Mouse (Mus musculus): ENCODE results near the gene Grsf1. TPM values are rescaled to one million over a fixed set of nuclear protein-coding genes. Genes with fewer than 3 reads are reported as not detected.

Grsf1 gene
- total RNA-seq, 2 experiments from 2014 or later: 120 to 143 TPM

DNA sequence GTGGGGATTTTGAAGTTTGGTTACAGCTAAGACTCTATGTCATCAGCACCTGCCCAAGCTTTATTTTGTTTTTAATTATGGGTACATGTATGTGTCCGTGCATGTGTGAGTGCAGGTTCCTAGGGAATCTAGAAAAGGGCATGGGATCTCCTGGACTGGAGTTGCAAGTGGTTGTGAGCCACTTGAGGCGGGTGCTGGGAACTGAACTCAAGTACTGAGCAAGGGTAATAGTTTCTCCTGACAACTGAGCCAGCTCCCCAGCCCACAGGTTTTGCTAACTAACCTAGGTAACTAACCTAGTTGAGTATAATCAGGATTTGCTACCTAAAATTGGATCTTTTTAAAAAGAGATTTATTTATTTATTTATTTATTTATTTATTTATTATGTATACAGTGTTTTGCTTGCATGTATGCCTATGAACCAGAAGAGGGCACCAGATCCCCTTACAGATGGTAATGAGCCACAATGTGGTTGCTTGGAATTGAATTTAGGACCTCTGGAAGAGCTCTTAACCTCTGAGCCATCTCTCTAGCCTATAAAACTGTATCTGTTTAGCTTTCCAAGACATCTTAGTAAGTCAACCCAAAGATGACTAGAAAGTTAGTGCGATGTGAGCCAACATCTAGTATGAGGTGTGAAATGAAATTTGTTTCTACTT, 13.4 kb upstream of the Grsf1 start:
- DNase-seq (ENCODE audit: low spot score in 2 of 2): no peak

- DNase-seq (ENCODE audit: low spot score in 2 of 2): no peak
These were observed 12.7 kb upstream of the Grsf1 start for GRCm38 (mm10) chr5:88688583-88689187.

DNA sequence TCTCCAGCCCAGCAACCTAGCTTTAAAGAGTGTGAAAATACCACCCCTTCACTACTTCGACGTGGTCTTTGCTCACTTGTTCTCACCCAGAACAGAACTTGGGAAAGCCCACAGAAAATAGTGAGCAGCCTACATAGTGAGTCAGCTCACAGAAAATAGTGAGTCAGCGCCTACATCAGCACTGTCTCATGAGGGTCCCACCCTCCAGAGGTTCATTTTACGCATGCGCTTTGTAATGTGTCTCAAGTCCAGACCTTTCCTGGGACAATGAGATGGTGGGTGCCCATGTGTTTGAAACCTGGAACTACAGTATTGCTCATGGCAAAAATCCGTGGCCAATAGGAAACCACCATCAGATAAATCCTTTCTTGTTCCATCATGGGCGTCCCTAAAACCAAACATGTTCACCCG, 12.0 kb upstream of the Grsf1 start:
- DNase-seq (ENCODE audit: low spot score in 2 of 2): no peak

DNA sequence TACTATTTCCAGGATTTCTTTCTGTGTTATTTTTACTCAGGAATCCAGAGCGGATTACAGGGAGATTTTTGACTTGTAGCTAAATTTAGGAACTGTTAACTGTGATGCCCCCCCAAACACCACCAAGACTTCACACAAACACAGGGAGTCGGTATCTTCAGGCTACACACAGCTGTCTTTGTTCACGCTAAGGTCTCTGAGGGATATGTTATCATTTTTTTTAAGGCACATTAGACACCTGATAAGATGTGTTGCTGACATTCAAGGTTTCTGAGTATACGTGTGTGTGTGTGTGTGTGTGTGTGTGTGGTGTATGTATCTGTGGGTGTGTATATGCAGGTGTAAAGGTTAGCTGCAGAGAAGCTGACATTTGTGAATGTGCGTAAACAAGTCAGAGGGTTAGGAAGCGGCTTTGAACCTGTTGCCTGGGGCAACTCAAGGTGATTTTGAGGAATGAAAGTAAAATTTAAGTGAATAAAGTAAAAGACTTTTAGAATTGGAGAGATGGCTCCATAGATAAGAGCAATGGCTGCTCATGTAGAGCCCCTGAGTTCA, 9.9 kb upstream of the Grsf1 start:
- no peak for DNase-seq (ENCODE audit: low spot score in 2 of 2)

GRCm38 (mm10) chr5:88685306-88685705, 9.3 kb upstream of the Grsf1 start:
- no peak for DNase-seq (ENCODE audit: low spot score in 2 of 2)

DNA sequence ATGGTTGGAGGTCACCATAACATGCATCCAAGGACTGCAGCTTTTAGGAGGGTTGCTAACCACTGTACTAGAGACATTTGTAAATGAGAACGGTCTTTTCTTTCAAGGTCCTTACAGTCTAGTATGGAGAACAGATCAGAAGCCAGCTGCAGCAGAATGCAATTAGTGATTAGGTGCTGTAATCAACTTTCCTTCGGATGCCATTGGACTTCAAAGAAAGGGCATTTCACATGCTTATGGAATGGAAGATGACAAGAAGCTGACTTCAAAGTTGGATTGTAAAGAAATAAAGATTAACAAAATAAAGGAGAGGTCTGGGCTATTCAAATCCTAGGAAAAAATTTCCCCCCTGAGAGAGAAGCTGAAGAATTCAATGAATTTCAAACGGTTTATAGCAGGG, 8.3 kb upstream of the Grsf1 start:
- no peak for DNase-seq (ENCODE audit: low spot score in 2 of 2)

GRCm38 (mm10) chr5:88683706-88684105, 7.7 kb upstream of the Grsf1 start:
- DNase-seq (ENCODE audit: low spot score in 2 of 2): no peak

DNA sequence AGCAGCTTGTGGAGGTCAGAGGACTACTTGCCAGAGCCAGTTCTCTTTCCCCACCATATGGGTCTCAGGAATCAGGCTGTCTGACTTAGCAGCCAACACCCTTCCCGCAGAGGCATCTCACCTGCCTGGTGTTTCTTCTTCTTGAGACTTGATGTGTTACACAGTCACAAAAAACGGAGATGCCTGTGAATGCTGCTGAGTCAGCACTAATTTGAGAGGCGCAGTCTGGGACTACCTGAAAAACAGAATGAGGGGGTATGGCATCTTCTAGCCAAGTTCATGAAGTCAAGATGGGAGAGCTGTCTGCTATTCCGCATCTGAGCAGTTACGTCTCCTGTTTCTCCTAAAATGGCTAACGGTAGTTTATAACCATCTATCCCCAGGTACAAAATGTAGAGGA, 4.6 kb upstream of the Grsf1 start:
- no peak for DNase-seq (ENCODE audit: low spot score in 2 of 2)

DNA sequence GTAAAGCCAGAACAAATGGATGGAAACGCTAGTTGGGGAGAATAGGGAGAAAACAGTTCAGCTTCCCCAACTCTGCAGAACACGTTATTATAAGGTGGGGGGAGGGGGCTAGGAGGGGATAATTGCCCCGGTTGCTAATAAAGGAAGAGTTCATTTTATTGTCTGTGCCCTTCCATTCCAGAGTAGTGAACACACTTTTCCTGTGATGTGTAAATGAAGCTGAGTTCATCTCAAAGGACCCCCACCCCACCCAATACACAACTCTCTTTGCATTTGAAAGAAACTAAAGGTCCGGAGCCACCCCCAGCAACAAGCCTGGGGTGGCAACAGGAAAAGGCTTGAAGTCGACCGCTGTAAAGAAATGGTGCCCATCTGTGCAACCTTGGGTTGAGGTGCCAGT, 3.4 kb upstream of the Grsf1 start:
- no peak for DNase-seq (ENCODE audit: low spot score in 2 of 2)

- DNase-seq (ENCODE audit: low spot score in 2 of 2): no peak
These were observed 3.0 kb upstream of the Grsf1 start for GRCm38 (mm10) chr5:88678929-88679328.

DNA sequence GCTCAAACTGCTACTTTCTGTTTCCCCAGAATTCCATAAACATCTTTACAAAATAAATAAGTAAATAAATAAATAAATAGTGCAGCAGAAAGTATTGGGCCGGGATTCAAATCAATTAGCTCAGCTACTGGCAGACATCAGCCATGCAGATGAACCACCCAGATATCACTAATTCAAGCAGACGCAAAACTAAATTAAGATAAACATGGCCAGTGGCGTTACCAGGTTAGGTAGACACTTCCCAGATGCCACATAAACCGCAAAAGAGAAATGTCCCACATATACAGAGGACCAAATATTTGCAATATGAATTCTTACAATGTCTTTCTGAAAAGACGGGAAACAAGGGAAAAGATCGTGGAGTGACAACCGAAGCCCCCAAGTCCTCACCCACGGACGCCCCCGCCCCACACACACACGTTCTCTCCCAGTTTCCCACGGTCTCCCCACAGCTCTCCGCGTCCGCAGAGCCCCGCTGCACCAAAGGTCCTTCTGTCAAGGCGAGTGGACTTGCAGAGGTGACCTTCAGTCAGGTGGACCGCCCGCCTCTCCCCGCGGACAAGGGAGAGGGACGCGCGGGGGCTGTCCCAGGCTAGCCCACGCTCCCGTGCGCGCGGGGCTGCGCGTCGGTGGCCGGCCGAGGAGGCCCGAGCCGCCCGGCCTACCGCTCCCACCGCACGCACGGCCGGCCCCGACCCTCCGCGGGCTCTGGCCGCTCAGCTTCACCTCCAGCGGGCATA, 1.1 kb downstream of the Grsf1 start:
- peak; percentile 22 to 46 for DNase-seq (ENCODE audit: low spot score in 2 of 2)

DNA sequence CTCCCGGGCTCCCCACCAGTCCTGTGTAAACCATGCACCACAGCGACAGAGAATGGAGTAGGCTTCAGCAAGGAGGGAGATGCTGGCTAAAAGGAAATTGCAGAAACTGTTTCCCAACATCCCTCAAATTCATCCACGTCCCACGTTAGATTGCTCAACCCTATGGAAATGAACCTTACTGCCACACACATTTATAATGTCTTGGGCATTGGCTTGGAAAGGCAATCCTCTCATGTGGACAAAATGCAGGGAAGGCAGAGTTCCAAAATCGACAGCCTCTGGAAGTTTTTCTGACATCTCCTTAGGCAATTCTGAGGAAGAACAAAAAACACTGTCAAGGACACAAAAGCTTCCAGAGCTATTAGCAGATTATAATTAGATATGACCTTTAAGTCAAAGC, 12.1 kb downstream of the Grsf1 start:
- no peak for DNase-seq (ENCODE audit: low spot score in 2 of 2)

DNA sequence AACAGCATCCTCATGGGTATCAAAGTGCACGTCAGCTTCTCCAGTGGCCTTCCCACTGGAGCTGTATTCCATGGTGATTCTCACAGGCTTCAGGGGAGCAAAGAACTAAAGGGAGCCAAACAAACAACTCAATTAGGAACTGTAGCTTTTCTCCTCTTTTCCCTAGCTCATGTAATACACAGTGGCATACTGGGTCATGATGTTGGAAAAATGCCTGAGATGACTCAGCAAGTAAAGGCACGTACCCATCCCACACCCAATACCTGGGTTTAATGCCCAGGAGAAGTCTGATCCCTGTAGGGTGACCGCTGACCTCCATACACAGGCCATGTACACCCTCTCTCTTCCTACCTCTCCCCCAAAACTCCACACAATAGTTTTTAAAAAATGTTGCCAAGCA, 12.8 kb downstream of the Grsf1 start:
- DNase-seq (ENCODE audit: low spot score in 2 of 2): no peak

DNA sequence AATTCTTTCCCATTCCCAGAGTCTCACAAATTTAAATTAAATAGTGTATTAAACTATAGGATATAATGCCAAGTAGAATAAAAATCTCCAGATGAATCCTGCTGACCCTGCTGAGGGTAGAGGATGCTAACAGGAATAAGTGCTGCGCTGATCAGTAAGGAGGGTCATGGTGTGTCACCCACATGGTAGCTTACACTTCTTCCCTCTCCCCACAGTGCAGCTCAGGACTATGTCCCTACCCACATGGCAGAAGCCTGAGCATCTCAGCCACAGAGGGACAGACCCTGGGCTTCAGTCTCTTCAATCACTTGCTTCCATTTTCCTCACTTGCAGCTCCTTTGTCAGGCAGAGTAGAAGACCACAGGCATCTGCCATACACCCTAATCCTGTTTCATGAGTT, 18.1 kb downstream of the Grsf1 start:
- DNase-seq (ENCODE audit: low spot score in 2 of 2): no peak

DNA sequence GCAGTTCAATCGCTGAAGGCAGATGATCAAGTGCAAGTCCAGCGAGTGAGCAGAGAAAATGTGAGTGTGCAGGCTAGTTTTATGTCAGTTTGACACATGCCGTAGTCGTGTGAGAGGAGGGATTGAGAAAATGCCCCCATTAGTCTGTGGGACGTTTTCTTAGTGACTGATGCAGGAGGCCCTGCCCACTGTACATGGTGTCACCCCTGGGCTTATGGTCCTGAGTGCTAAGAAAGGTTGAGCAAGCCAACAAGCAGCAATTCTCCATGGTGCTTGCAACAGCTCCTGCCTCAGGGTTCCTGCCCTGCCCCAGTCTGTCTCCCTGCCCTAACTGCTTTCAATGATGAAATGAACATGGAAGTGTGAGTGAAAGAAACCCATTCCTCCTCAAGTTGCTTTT, 23.4 kb downstream of the Grsf1 start:
- DNase-seq (ENCODE audit: low spot score in 2 of 2): no peak

GRCm38 (mm10) chr5:88649250-88650173, 26.5 kb downstream of the Grsf1 start:
- DNase-seq (ENCODE audit: low spot score in 2 of 2): no peak

- no peak for DNase-seq (ENCODE audit: low spot score in 2 of 2)
These were observed 30.6 kb downstream of the Grsf1 start for GRCm38 (mm10) chr5:88645405-88645804.

DNA sequence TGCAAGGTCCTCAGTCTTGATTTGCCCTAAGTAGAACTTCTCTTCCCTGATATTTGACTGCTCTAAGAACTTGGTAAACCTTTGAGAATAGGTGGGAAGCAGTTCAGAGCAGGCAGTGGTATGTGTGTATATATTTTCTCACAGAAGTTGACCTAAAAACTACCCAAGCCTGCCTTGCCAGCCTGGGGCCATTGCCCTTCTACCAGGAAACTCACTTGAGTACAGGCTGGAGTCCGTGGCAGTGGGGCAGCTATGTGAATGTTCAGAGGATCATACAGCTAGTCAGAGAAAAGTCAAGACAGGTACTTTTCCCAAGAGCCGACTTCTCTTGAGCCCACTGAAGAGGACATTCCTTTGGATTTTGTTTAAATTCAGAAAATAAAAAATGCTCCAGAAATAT, 31.1 kb downstream of the Grsf1 start:
- no peak for DNase-seq (ENCODE audit: low spot score in 2 of 2)

DNA sequence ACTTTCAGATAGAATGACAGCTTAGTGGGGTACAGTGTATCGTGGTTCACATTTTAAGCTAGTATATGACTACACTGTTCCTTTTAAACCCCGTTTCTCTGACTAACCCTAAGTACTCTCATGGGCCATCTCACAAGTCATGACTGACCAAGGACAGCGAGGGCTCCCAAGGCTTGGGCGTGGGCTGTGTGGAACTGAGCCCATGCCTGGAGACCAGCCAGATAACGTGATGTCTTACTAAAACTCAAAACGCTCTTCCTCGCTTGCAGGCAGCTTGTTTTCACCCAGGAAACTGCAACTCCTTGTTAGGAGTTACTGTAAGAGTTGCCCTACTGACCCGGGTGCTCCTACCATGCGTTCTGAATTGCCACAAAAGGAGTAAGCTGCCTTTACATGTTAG, 32.5 kb downstream of the Grsf1 start:
- DNase-seq (ENCODE audit: low spot score in 2 of 2): peak; percentile 57 to 70

- peak in 1 of 2 experiments; percentile 43 for DNase-seq (ENCODE audit: low spot score in 2 of 2)
These were observed 33.2 kb downstream of the Grsf1 start for GRCm38 (mm10) chr5:88642786-88643185.

DNA sequence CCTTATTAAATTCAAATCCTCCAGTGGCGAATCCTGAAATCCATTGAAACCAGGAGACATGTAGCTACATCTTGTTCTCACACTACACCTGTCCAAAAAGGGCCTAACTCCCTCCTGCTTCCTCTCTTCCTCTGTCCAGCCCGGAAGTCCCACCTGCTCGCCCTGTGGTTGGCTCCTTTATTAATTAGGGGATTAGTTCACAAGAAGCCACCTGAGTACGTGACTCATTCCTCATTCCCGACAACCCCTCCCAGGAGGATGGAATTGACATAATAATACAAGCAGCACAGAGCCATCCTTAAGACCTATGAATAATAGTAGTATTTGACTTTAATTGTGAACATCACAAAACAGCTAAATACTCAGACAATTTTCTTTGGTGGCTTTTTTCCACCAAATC, 41.9 kb downstream of the Grsf1 start:
- DNase-seq (ENCODE audit: low spot score in 2 of 2): no peak

All from adrenal gland, adult 18-20 months (tissue).